13 mouse cellular contexts compared by ENCODE assay signal in genomic region chrX:160669992-160670391, GRCm38 (mm10).
"Had no signal": no experiment of that assay in that cellular context is flagged by ENCODE, and none has a peak within 500 bp of the region (broad histone marks: within the 10 kb centered on the region; RNA-seq: fewer than 3 reads in every experiment).

No protein-coding gene starts in this region.

- DNase-seq: gastrocnemius, adult 2 months; gastrocnemius, postnatal 10 days; gastrocnemius, postnatal 25 days; heart, adult 18-20 months; heart, postnatal 10 days; heart, postnatal 4 days; kidney, adult 18-20 months; kidney, adult 8-10 months; kidney, postnatal 10 days; kidney, postnatal 25 days; kidney, postnatal 4 days; liver; liver, embryonic 13.5 days had no signal
